Mouse (Mus musculus) lung, postnatal 4 days (tissue): ENCODE measurements at regions not wholly inside any gene's neighbourhood (a gene's known extent, or its start where the extent isn't known, plus 50 kb on each side); places are given as distances from the start of the nearest gene placed in this dataset.
"Not testable (repeated sequence)": the region's sequence is repeated elsewhere in the genome, so short reads cannot be mapped to it uniquely, and the experiment has no call there.

ENCODE experiments used
- DNase-seq, 2 experiments: peaks; one replicate each; pipeline ENCODE4 v3.0.0; 2021

GRCm38 (mm10) chr2:3864872-3865271 lies 152.6 kb upstream of the Frmd4a start:
- DNase-seq: no peak

GRCm38 (mm10) chr2:3866736-3867135 lies 150.8 kb upstream of the Frmd4a start:
- DNase-seq: not testable (repeated sequence)

GRCm38 (mm10) chr2:3869701-3870100 lies 147.8 kb upstream of the Frmd4a start:
- DNase-seq: no peak

GRCm38 (mm10) chr2:3871748-3872147 lies 145.8 kb upstream of the Frmd4a start:
- no peak for DNase-seq

GRCm38 (mm10) chr2:3887000-3887399 lies 130.5 kb upstream of the Frmd4a start:
- no peak for DNase-seq

- no peak for DNase-seq
Measured at GRCm38 (mm10) chr2:3887845-3888433, 129.6 kb upstream of the Frmd4a start.

GRCm38 (mm10) chr2:3889381-3889780 lies 128.1 kb upstream of the Frmd4a start:
- no peak for DNase-seq

GRCm38 (mm10) chr2:3890462-3890861 lies 127.1 kb upstream of the Frmd4a start:
- no peak for DNase-seq

GRCm38 (mm10) chr2:3907026-3907425 lies 110.5 kb upstream of the Frmd4a start:
- DNase-seq: no peak

- DNase-seq: no peak
Measured at GRCm38 (mm10) chr2:3908192-3908591, 109.3 kb upstream of the Frmd4a start.

- DNase-seq: no peak
Measured at GRCm38 (mm10) chr2:3910086-3910891, 107.2 kb upstream of the Frmd4a start.

- no peak for DNase-seq
Measured at GRCm38 (mm10) chr2:3915141-3915540, 102.4 kb upstream of the Frmd4a start.

- DNase-seq: no peak
Measured at GRCm38 (mm10) chr2:3916365-3916764, 101.2 kb upstream of the Frmd4a start.

GRCm38 (mm10) chr2:3918156-3918555 lies 99.4 kb upstream of the Frmd4a start:
- DNase-seq: no peak

GRCm38 (mm10) chr2:3919893-3920292 lies 97.6 kb upstream of the Frmd4a start:
- no peak for DNase-seq

- not testable (repeated sequence) for DNase-seq
Measured at GRCm38 (mm10) chr2:3921084-3921483, 96.4 kb upstream of the Frmd4a start.

- DNase-seq: no peak
Measured at GRCm38 (mm10) chr2:3922739-3923138, 94.8 kb upstream of the Frmd4a start.

GRCm38 (mm10) chr2:3924696-3925095 lies 92.8 kb upstream of the Frmd4a start:
- DNase-seq: no peak

GRCm38 (mm10) chr2:3925199-3925598 lies 92.3 kb upstream of the Frmd4a start:
- DNase-seq: no peak

- DNase-seq: no peak
Measured at GRCm38 (mm10) chr2:3926129-3926528, 91.4 kb upstream of the Frmd4a start.

- DNase-seq: no peak
Measured at GRCm38 (mm10) chr2:3927141-3927810, 90.2 kb upstream of the Frmd4a start.

- no peak for DNase-seq
Measured at GRCm38 (mm10) chr2:3927853-3928252, 89.7 kb upstream of the Frmd4a start.

- no peak for DNase-seq
Measured at GRCm38 (mm10) chr2:3930650-3931049, 86.9 kb upstream of the Frmd4a start.

- DNase-seq: no peak
Measured at GRCm38 (mm10) chr2:3940786-3941185, 76.7 kb upstream of the Frmd4a start.
